Mouse (Mus musculus) small intestine, adult 2 months (tissue): ENCODE results near the gene Pde4d. TPM values are rescaled to one million over a fixed set of nuclear protein-coding genes. Genes with fewer than 3 reads are reported as not detected.
A peak's percentile ranks its signal among the peaks of the same experiment; 100 is the strongest.

Source experiments
- H3K27ac ChIP-seq: fragments of 200-500 bp; 2 replicates; pipeline ENCODE4 v1.5.1; 2012; ENCODE audit warnings: low read depth, low read length, control low read depth, inconsistent platforms; ENCODE audit not compliant: insufficient read depth
- H3K27me3 ChIP-seq: fragments of 200-500 bp; 2 replicates; pipeline ENCODE4 v1.6.1; 2012; ENCODE audit warnings: mild to moderate bottlenecking, moderate library complexity, low read length, inconsistent platforms; ENCODE audit not compliant: control insufficient read depth, insufficient read depth
- H3K36me3 ChIP-seq: fragments of 200-500 bp; 2 replicates; pipeline ENCODE4 v1.6.1; 2012; ENCODE audit warnings: mild to moderate bottlenecking, low read length, control low read depth, inconsistent platforms; ENCODE audit not compliant: control insufficient read depth, insufficient read depth
- H3K4me1 ChIP-seq: fragments of 200-500 bp; 2 replicates; pipeline ENCODE4 v1.6.1; 2012; ENCODE audit warnings: low read length, inconsistent platforms, mixed read lengths; ENCODE audit not compliant: control insufficient read depth, insufficient read depth, insufficient read length
- H3K4me3 ChIP-seq: fragments of 200-500 bp; 2 replicates; pipeline ENCODE4 v1.5.1; 2012; ENCODE audit warnings: low read depth, mild to moderate bottlenecking, control low read depth, inconsistent platforms, low read length, moderate library complexity
- CTCF ChIP-seq: fragments of 200-500 bp; IDR thresholded peaks from 2 replicates; pipeline ENCODE4 v1.5.1; 2012; ENCODE audit warnings: low read depth, mild to moderate bottlenecking, control low read depth, inconsistent platforms, low read length, moderate library complexity, mixed read lengths; ENCODE audit not compliant: insufficient replicate concordance, insufficient read length; ENCODE audit errors: extremely low read depth
- POLR2A ChIP-seq: fragments of 200-500 bp; IDR thresholded peaks from 2 replicates; pipeline ENCODE4 v1.6.1; 2012; ENCODE audit warnings: low read depth, mild to moderate bottlenecking, control low read depth, inconsistent platforms, low read length, moderate library complexity
- WGBS: fragments of 180-500 bp; shearing (Covaris S2); methylation state at CpG from one replicate; pipeline ENCODE4 v1.1.7; 2018; 5-methylcytosine and 5-hydroxymethylcytosine counted together
- polyA plus RNA-seq: library from polyadenylated mRNA; depleted of rRNA; stranded (reverse); fragments of >200 nt; gene quantifications from 2 replicates; pipeline ENCODE4 v1.2.3, GENCODE M21; 2012

Pde4d gene
- polyA plus RNA-seq, 1 experiment: 8.4 TPM

GRCm38 (mm10) chr13:109096654-109097053 is 646.9 kb downstream of the Pde4d start:
- no peaks in the 10 kb centered on the region; the same call in 1 of the 2 replicates for H3K4me1 ChIP-seq
- no peaks in the 10 kb centered on the region for H3K27me3 ChIP-seq
- H3K36me3 ChIP-seq: no peaks in the 10 kb centered on the region
- no peak overlapping the region for H3K4me3 ChIP-seq
- TF ChIP-seq POLR2A (no peak), CTCF (no peak)
- H3K27ac ChIP-seq: no peak overlapping the region
- WGBS: 33% methylated on average over 2 of the region's 2 CpGs

- Histone ChIP-seq H3K36me3 (no peaks in the 10 kb centered on the region), H3K4me1 (peaks cover 3% of the 10 kb centered on the region), H3K4me3 (peak overlapping the region; percentile 52), H3K27ac (no peak overlapping the region), H3K27me3 (peaks cover 15% of the 10 kb centered on the region)
- WGBS: under 1% methylated on average over 8 of the region's 8 CpGs
- TF ChIP-seq CTCF (no peak), POLR2A (no peak)
Measured at GRCm38 (mm10) chr13:109116004-109116341, 666.2 kb downstream of the Pde4d start.

GRCm38 (mm10) chr13:109116342-109117201 is 666.8 kb downstream of the Pde4d start:
- TF ChIP-seq POLR2A: no peak
- TF ChIP-seq CTCF: no peak
- Histone ChIP-seq H3K4me3 (peak overlapping the region; percentile 52), H3K27me3 (peaks cover 15% of the 10 kb centered on the region), H3K27ac (no peak overlapping the region), H3K4me1 (peaks cover 3% of the 10 kb centered on the region), H3K36me3 (no peaks in the 10 kb centered on the region)
- 2% methylated on average over 62 of the region's 63 CpGs for WGBS

GRCm38 (mm10) chr13:109117210-109117791 is 667.6 kb downstream of the Pde4d start:
- TF ChIP-seq POLR2A: no peak
- Histone ChIP-seq H3K4me1 (peaks cover 3% of the 10 kb centered on the region), H3K27ac (no peak overlapping the region), H3K36me3 (no peaks in the 10 kb centered on the region), H3K4me3 (peak overlapping the region; percentile 52), H3K27me3 (peaks cover 15% of the 10 kb centered on the region)
- WGBS: 14% methylated on average over 14 of the region's 14 CpGs

GRCm38 (mm10) chr13:109118296-109118800 is 668.6 kb downstream of the Pde4d start:
- TF ChIP-seq POLR2A (no peak), CTCF (no peak)
- WGBS: 41% methylated on average over 1 of the region's 1 CpGs
- H3K36me3 ChIP-seq: no peaks in the 10 kb centered on the region

GRCm38 (mm10) chr13:109121867-109122266 is 672.1 kb downstream of the Pde4d start:
- H3K36me3 ChIP-seq: no peaks in the 10 kb centered on the region
- no peak overlapping the region for H3K27ac ChIP-seq
- 65% methylated on average over 3 of the region's 3 CpGs for WGBS
- H3K27me3 ChIP-seq: peaks cover 2% of the 10 kb centered on the region
- TF ChIP-seq POLR2A (no peak), CTCF (no peak)
- no peaks in the 10 kb centered on the region; the same call in 1 of the 2 replicates for H3K4me1 ChIP-seq
- no peak overlapping the region for H3K4me3 ChIP-seq

More at GRCm38 (mm10) chr13:109118296-109118800, 668.6 kb downstream of the Pde4d start:
- Histone ChIP-seq H3K27me3 (peaks cover 15% of the 10 kb centered on the region), H3K4me3 (no peak overlapping the region), H3K27ac (no peak overlapping the region), H3K4me1 (peaks cover 3% of the 10 kb centered on the region)

- TF ChIP-seq POLR2A (no peak), CTCF (no peak)
- Histone ChIP-seq H3K27me3 (no peaks in the 10 kb centered on the region), H3K27ac (no peak overlapping the region), H3K36me3 (no peaks in the 10 kb centered on the region), H3K4me1 (no peaks in the 10 kb centered on the region), H3K4me3 (no peak overlapping the region)
- 77% methylated on average over 4 of the region's 4 CpGs for WGBS
Measured at GRCm38 (mm10) chr13:109136405-109136804, 686.7 kb downstream of the Pde4d start.
